Mouse (Mus musculus) adrenal gland, postnatal 4 days (tissue): ENCODE data around the gene Art4. TPM values are rescaled to one million over a fixed set of nuclear protein-coding genes. Genes with fewer than 3 reads are reported as not detected.

ENCODE experiments used
- DNase-seq, 2 experiments: peaks; one replicate each; pipeline ENCODE4 v3.0.0; 2021 to 2022; ENCODE audit warnings: low spot score in 2 of 2, mixed read lengths in 2 of 2
- microRNA-seq: library from miRNA; unstranded; fragments of <30 nt; microRNA quantifications from one replicate; pipeline ENCODE4 v1.2.0, GENCODE M21; 2021
- total RNA-seq, 2 experiments: library from RNA; stranded (reverse); gene quantifications; 2 replicates each; pipeline ENCODE4 v1.2.3; 2021

The Art4 gene
- total RNA-seq, 2 experiments from 2014 or later: 10.4 to 11.1 TPM

GRCm38 (mm10) chr6:136800710-136801109 lies 56.8 kb downstream of the Art4 start:
- DNase-seq: no peak

Small RNAs within 50 kb of the gene (microRNA-seq; reads per million reads assigned to microRNA genes)
- 1.1 reads per million for gene Gm44364

Other genes starting within 250 kb of the Art4 start
- 10 to 100 TPM; 36.6 to 51.5 TPM for gene Plbd1, start 195.8 kb downstream of the Art4 start, total RNA-seq
- under 1 TPM; 0.11 to 0.17 TPM for gene Gucy2c, start 76.0 kb downstream of the Art4 start, total RNA-seq
- gene Hist4h4, start 53.3 kb downstream of the Art4 start, total RNA-seq: 10 to 100 TPM; 48.0 to 48.6 TPM
- 10 to 100 TPM; 91.9 to 95.8 TPM for gene H2afj, start 49.5 kb downstream of the Art4 start, total RNA-seq
- 1 to 10 TPM in 1 of 2 experiments, under 1 TPM in 1; 0.85 to 1.2 TPM for gene BC049715, start 30.1 kb downstream of the Art4 start, total RNA-seq
- 100 to 1,000 TPM; 110 to 116 TPM for gene Wbp11, start 29.5 kb downstream of the Art4 start, total RNA-seq
- 1 to 10 TPM; 1.1 to 1.3 TPM for gene Smco3, start 22.3 kb downstream of the Art4 start, total RNA-seq
- gene Mgp, start 18.1 kb upstream of the Art4 start, total RNA-seq: 100 to 1,000 TPM; 174 to 199 TPM
- gene Erp27, start 64.4 kb upstream of the Art4 start, total RNA-seq: 10 to 100 TPM in 1 of 2 experiments, under 1 TPM in 1; 0.40 to 13.6 TPM
- gene Pde6h, start 66.1 kb upstream of the Art4 start, total RNA-seq: not detected
- gene Arhgdib, start 84.2 kb upstream of the Art4 start, total RNA-seq: 10 to 100 TPM; 32.3 to 39.8 TPM